Comparison of ENCODE assay signal across 8 mouse cellular contexts in the genomic region with DNA sequence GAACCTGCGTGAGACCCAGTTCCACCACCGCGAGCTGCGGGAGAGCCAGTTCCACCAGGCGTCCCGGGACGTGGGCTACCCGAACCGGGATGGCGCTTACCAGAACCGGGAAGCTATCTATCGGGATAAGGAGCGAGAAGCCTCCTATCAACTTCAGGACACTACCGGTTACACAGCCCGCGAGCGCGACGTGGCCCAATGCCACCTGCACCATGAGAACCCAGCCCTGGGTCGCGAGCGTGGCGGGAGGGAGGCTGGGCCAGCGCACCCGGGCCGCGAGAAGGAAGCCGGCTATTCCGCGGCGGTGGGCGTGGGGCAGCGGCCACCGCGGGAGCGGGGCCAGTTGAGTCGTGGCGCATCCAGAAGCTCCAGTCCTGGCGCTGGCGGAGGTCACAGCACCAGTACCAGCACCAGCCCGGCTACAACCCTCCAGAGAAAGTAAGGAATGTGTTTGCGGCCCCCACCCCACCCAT. TPM values are rescaled to one million over a fixed set of nuclear protein-coding genes. Genes with fewer than 3 reads are reported as not detected.
DNase-seq lines count a peak whose midpoint lies in the region; ATAC-seq and TF ChIP-seq lines count a peak whose summit lies in the region.

No protein-coding gene starts in this region.

- no peak overlapping the region for H3K27ac ChIP-seq in liver, adult 2 months (replicated peaks; ENCODE audit: insufficient read depth, low read depth, low read length)
- H3K27ac ChIP-seq in bone marrow macrophage, adult 2 months (ENCODE audit: insufficient read depth, low read depth, low read length) = no peak overlapping the region
- no peak overlapping the region for H3K27ac ChIP-seq in forebrain, embryonic 13.5 days
- H3K27ac ChIP-seq in kidney, postnatal 0 days = no peak overlapping the region
- no peak overlapping the region for H3K27ac ChIP-seq in midbrain, embryonic 16.5 days (ENCODE audit: low read length)

- TF ChIP-seq POLR2A in liver, adult 2 months (IDR thresholded peaks at IDR 0.05; ENCODE audit: extremely low read depth, insufficient read depth, low read length) = no peak
- TF ChIP-seq POLR2A in bone marrow macrophage, adult 2 months (IDR thresholded peaks at IDR 0.05; ENCODE audit: borderline replicate concordance, low read depth, low read length) = no peak

- H3K4me3 ChIP-seq in liver, adult 2 months (ENCODE audit: insufficient read depth, low read depth, low read length) = peak overlapping the region; percentile 92
- H3K4me3 ChIP-seq in bone marrow macrophage, adult 2 months (ENCODE audit: insufficient read depth, low read length) = peak overlapping the region; percentile 79
- peak overlapping the region; percentile 58 for H3K4me3 ChIP-seq in forebrain, embryonic 13.5 days
- peak overlapping the region; percentile 59 for H3K4me3 ChIP-seq in kidney, postnatal 0 days (replicated peaks; ENCODE audit: low read depth, low read length)
- H3K4me3 ChIP-seq in midbrain, embryonic 16.5 days (ENCODE audit: low read depth, low read length) = peak overlapping the region; percentile 61

- peak overlapping the region; percentile 80 for H3K9ac ChIP-seq in liver, adult 2 months (ENCODE audit: low read depth, low read length)
- peak overlapping the region; percentile 74 for H3K9ac ChIP-seq in forebrain, embryonic 13.5 days
- H3K9ac ChIP-seq in kidney, postnatal 0 days (ENCODE audit: low read depth, low read length) = peak overlapping the region; percentile 61
- H3K9ac ChIP-seq in midbrain, embryonic 16.5 days (ENCODE audit: low read depth, low read length) = peak overlapping the region; percentile 73

- H3K27me3 ChIP-seq in liver, adult 2 months (ENCODE audit: control insufficient read depth, insufficient read depth, low read length) = no peaks in the 10 kb centered on the region
- peaks cover 68% of the 10 kb centered on the region for H3K27me3 ChIP-seq in forebrain, embryonic 13.5 days
- 0 out of 2 replicates have a peak, but pooled peaks cover 10% of the 10 kb centered on the region for H3K27me3 ChIP-seq in kidney, postnatal 0 days (ENCODE audit: insufficient read depth, low read length)
- H3K27me3 ChIP-seq in midbrain, embryonic 16.5 days (ENCODE audit: control insufficient read depth, insufficient read depth, low read depth, low read length) = peaks cover 35% of the 10 kb centered on the region

- H3K79me2 ChIP-seq in liver, adult 2 months (ENCODE audit: control insufficient read depth, insufficient read depth, low read length) = no peaks in the 10 kb centered on the region

- TF ChIP-seq CTCF in liver, adult 2 months (IDR thresholded peaks at IDR 0.05; ENCODE audit: low read depth, low read length) = no peak
- TF ChIP-seq CTCF in bone marrow macrophage, adult 2 months (IDR thresholded peaks at IDR 0.05; ENCODE audit: low read depth, low read length) = no peak
- TF ChIP-seq CTCF in kidney, postnatal 0 days (IDR thresholded peaks at IDR 0.05; ENCODE audit: low read depth) = no peak

- H3K36me3 ChIP-seq in liver, adult 2 months (ENCODE audit: control insufficient read depth, insufficient read depth, low read length) = no peaks in the 10 kb centered on the region
- H3K36me3 ChIP-seq in forebrain, embryonic 13.5 days (ENCODE audit: poor library complexity, severe bottlenecking) = no peaks in the 10 kb centered on the region
- no peaks in the 10 kb centered on the region for H3K36me3 ChIP-seq in kidney, postnatal 0 days (ENCODE audit: insufficient read depth, low read length)
- no peaks in the 10 kb centered on the region for H3K36me3 ChIP-seq in midbrain, embryonic 16.5 days (ENCODE audit: control insufficient read depth, insufficient read depth, low read length)

- 1% methylated on average over 34 of the region's 42 CpGs for WGBS in liver, adult 2 months
- 10% methylated on average over 32 of the region's 42 CpGs for WGBS in forebrain, embryonic 13.5 days
- whole genome bisulfite sequencing in kidney, postnatal 0 days = 21% methylated on average over 41 of the region's 42 CpGs
- WGBS in midbrain, embryonic 16.5 days = 25% methylated on average over 38 of the region's 42 CpGs

- DNase-seq in liver, adult 2 months (ENCODE audit: extremely low read depth, low read depth, low spot score) = no peak
- no peak for DNase-seq in liver
- no peak for DNase-seq in kidney, postnatal 0 days (ENCODE audit: low spot score)
- no peak for DNase-seq in layer of hippocampus, adult 9-10 months (ENCODE audit: low spot score)
- no peak for DNase-seq in urinary bladder, postnatal 14 days (ENCODE audit: low spot score)

- H3K4me1 ChIP-seq in liver, adult 2 months (ENCODE audit: control insufficient read depth, insufficient read depth, low read length) = no peaks in the 10 kb centered on the region; the same call in none of the 2 replicates
- peaks cover 3% of the 10 kb centered on the region; the same call in 1 of the 2 replicates for H3K4me1 ChIP-seq in bone marrow macrophage, adult 2 months (ENCODE audit: control insufficient read depth, insufficient read depth, low read length)
- 0 out of 2 replicates have a peak, but pooled peaks cover 3% of the 10 kb centered on the region for H3K4me1 ChIP-seq in forebrain, embryonic 13.5 days
- H3K4me1 ChIP-seq in kidney, postnatal 0 days (replicated peaks; ENCODE audit: insufficient read depth, low read length) = no peaks in the 10 kb centered on the region
- H3K4me1 ChIP-seq in midbrain, embryonic 16.5 days (ENCODE audit: control insufficient read depth, insufficient read depth, low read length) = peaks cover 18% of the 10 kb centered on the region

- peak; percentile 31; the same call in 1 of the 2 replicates for ATAC-seq in forebrain, embryonic 13.5 days
- ATAC-seq in kidney, postnatal 0 days (replicated peaks; ENCODE audit: low FRiP score, low read depth) = no peak; the same call in 1 of the 2 replicates
- peak; percentile 12; the same call in 1 of the 2 replicates for ATAC-seq in midbrain, embryonic 16.5 days

- peak overlapping the region; percentile 76 for H3K4me2 ChIP-seq in forebrain, embryonic 13.5 days
- peak overlapping the region; percentile 78 for H3K4me2 ChIP-seq in kidney, postnatal 0 days (ENCODE audit: low read length)
- H3K4me2 ChIP-seq in midbrain, embryonic 16.5 days (ENCODE audit: low read length) = peak overlapping the region; percentile 55

- H3K9me3 ChIP-seq in forebrain, embryonic 13.5 days (replicated peaks) = no peaks in the 10 kb centered on the region
- H3K9me3 ChIP-seq in kidney, postnatal 0 days (replicated peaks; ENCODE audit: low read length) = no peaks in the 10 kb centered on the region
- no peaks in the 10 kb centered on the region for H3K9me3 ChIP-seq in midbrain, embryonic 16.5 days (replicated peaks; ENCODE audit: control insufficient read depth, low read length, poor library complexity, severe bottlenecking)

RNA-seq across cellular contexts. Expression of a gene that starts 0.7 kb away (rescaled TPM):
- 4.1 and 4.8 TPM in 2 replicates for total RNA-seq in liver, adult 2 months (2014; rRNA removed)
- 9.5 and 11.5 TPM in 2 replicates for polyA plus RNA-seq in liver, adult 2 months (2012; rRNA removed)
- 40.2 and 41.1 TPM in 2 replicates for polyA plus RNA-seq in bone marrow macrophage, adult 2 months (2012; ENCODE audit: insufficient read depth, insufficient read length, missing spikeins)
- 3.5 and 4.0 TPM in 2 replicates for polyA plus RNA-seq in forebrain, embryonic 13.5 days (2015; fragmentation: Nextera tagmentation; extraction: Ambion mirVana)
- polyA plus RNA-seq in kidney, postnatal 0 days (2015; fragmentation: Nextera tagmentation; extraction: Ambion mirVana) = 10.3 and 11.0 TPM in 2 replicates
- 4.9 and 5.1 TPM in 2 replicates for polyA plus RNA-seq in midbrain, embryonic 16.5 days (2015; fragmentation: Nextera tagmentation; extraction: Ambion mirVana)
